Mouse (Mus musculus): ENCODE measurements at regions not wholly inside any gene's neighbourhood (a gene's known extent, or its start where the extent isn't known, plus 50 kb on each side); places are given as distances from the start of the nearest gene placed in this dataset.

DNA sequence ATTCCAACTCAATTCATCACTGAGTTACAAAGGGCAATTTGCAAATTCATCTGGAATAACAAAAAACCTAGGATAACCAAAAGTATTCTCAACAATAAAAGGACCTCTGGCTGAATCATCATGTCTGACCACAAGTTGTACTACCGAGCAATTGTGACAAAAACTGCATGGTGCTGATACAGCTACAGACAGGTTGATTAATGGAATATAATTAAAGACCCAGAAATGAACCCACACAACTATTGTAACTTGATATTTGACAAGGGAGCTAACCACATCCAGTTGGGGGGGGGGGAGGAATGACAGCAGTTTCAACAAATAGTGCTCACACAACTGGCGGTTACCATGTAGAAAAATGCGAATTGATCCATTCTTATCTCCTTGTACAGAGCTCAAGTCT, 864.7 kb upstream of the Gm8797 start:
- TF ChIP-seq POLR2AphosphoS2 (IDR thresholded peaks at IDR 0.05; ENCODE audit: insufficient read length, low read depth): no peak
- TF ChIP-seq POLR2A (IDR thresholded peaks at IDR 0.05; ENCODE audit: insufficient read length, low read depth): no peak
- no peak for TF ChIP-seq E2F4 (IDR thresholded peaks at IDR 0.05; ENCODE audit: insufficient read depth)

Measured in myocyte (in vitro differentiated cells).